Mouse (Mus musculus) heart, postnatal 0 days (tissue): Measurements from ENCODE around the gene Cln6.

ENCODE experiments used
- CTCF ChIP-seq: IDR thresholded peaks from 2 replicates; pipeline ENCODE4 v1.5.1; 2016; ENCODE audit warnings: antibody characterized with exemption, control low read depth, low read depth
- EP300 ChIP-seq: IDR thresholded peaks from 2 replicates; pipeline ENCODE4 v1.6.1; 2016; ENCODE audit warnings: antibody characterized with exemption, low read depth

DNA sequence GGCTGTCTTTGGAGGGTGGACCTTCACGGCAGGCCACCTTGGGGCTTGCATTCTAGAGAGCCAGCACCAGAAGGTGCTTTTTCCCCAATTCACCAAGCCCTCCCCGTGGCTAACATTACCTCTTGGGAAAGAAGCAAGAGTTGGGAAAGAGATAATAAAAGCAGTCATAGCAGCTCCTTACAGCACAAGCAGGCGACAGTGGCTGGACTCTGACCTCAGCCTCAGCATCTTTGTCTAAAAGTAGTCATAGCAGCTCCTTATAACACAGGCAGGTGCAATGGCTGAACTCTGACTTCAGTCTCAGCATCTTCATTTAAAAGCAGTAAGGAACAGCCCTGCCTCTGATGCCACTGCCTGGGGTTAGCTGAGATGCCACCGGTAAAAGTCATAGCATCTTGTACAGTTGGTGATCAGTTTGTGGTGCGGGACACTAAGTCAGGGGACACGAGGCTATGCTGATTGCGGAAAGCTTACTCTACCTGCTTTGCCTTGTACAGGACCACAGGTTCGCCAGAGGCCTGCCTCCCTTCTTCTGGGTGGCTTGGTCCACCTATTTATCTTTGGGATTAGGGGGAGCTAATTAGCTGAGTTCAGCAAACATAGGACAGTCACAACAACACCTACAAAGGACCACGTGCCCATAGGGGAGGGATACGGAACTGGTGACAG, 4.9 kb downstream of the Cln6 start:
- TF ChIP-seq EP300, result no peak
- TF ChIP-seq CTCF, result no peak
